Mouse (Mus musculus): ENCODE results near the gene Galnt6. TPM values are rescaled to one million over a fixed set of nuclear protein-coding genes. Genes with fewer than 3 reads are reported as not detected.

Galnt6 gene
- polyA plus RNA-seq, 1 experiment = 0.22 TPM

DNA sequence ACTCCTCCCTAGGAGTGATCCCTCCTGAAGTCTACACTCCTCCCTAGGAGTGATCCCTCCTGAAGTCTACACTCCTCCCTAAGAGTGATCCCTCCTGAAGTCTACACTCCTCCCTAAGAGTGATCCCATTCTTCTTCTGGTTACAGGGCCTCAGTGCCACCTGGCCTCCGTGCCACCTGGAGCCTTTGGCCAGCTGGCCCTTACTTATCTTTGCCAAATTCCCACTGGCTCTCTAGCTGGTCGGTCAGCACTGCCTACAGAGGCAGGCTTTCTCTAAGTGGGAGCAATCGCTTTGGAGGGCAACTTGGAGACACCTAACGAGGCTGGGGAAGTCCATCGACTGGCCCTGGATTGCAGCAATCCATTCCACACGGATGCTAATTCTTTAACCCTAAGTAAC, 83.0 kb downstream of the Galnt6 start:
- TF ChIP-seq CTCF (IDR thresholded peaks at IDR 0.05; ENCODE audit: borderline replicate concordance, extremely low read depth, insufficient read depth, insufficient read length) (no peak), POLR2A (IDR thresholded peaks at IDR 0.05; ENCODE audit: borderline replicate concordance, extremely low read depth, insufficient read depth, insufficient read length, poor library complexity, severe bottlenecking) (no peak)
- no peak for DNase-seq (ENCODE audit: low read depth)

DNA sequence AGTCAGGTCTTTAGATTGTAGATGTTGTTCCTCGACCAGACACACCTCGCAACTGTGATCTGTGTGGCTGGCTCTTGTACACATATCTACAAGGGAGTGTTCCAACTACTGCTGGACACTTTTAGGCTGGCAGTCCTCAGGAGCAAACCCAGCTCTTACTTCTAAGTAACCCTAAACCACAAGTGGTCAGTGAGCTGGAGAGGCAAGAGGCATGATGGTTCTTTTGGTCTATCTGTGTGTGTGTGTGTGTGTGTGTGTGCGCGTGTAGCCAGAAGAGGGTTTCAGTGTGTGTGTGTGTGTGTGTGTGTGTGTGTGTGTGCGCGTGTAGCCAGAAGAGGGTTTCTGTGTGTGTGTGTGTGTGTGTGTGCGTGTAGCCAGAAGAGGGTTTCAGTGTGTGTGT, 86.7 kb downstream of the Galnt6 start:
- TF ChIP-seq POLR2A (IDR thresholded peaks at IDR 0.05; ENCODE audit: borderline replicate concordance, extremely low read depth, insufficient read depth, insufficient read length, poor library complexity, severe bottlenecking) (no peak), CTCF (IDR thresholded peaks at IDR 0.05; ENCODE audit: borderline replicate concordance, extremely low read depth, insufficient read depth, insufficient read length) (no peak)
- DNase-seq (ENCODE audit: low read depth) = no peak

Other genes with a start within 250 kb of the Galnt6 start
- gene Csrnp2, start 233.9 kb downstream of the Galnt6 start, polyA plus RNA-seq (2012; rRNA removed) = 40.2 and 40.9 TPM in 2 replicates
- 27.3 and 32.3 TPM in 2 replicates for gene Tfcp2, start 177.4 kb downstream of the Galnt6 start, polyA plus RNA-seq (2012; rRNA removed)
- 100 and 120 TPM in 2 replicates for gene Pou6f1, start 129.4 kb downstream of the Galnt6 start, polyA plus RNA-seq (2012; rRNA removed)
- 139 and 230 TPM in 2 replicates for gene Dazap2, start 114.0 kb downstream of the Galnt6 start, polyA plus RNA-seq (2012; rRNA removed)
- gene Smagp, start 92.4 kb downstream of the Galnt6 start, polyA plus RNA-seq (2012; rRNA removed) = 3.4 and 4.6 TPM in 2 replicates
- gene Bin2, start 59.8 kb downstream of the Galnt6 start, polyA plus RNA-seq (2012; rRNA removed) = 1.1 and 1.8 TPM in 2 replicates
- gene Cela1, start 41.5 kb downstream of the Galnt6 start, polyA plus RNA-seq (2012; rRNA removed) = 0.68 and 0.71 TPM in 2 replicates
- gene Slc4a8, start 32.4 kb upstream of the Galnt6 start, polyA plus RNA-seq (2012; rRNA removed) = 23.8 and 31.3 TPM in 2 replicates
- gene Scn8a, start 140.5 kb upstream of the Galnt6 start, polyA plus RNA-seq (2012; rRNA removed) = 31.5 and 38.3 TPM in 2 replicates